ENCODE assay signal across 20 mouse cellular contexts in genomic region chr3:138967627-138968026, GRCm38 (mm10).
"Had no signal": no experiment of that assay in that cellular context is flagged by ENCODE, and none has a peak within 500 bp of the region (broad histone marks: within the 10 kb centered on the region; RNA-seq: fewer than 3 reads in every experiment).

No protein-coding gene starts in this region.

- ATAC-seq: hindbrain, postnatal 0 days; inflammation-experienced regulatory T-cells, adult 6 months; intestine, embryonic 16.5 days; liver, embryonic 12.5 days had no signal

- DNase-seq: kidney, postnatal 10 days; kidney, postnatal 36 days; layer of hippocampus, postnatal 36 days; liver; lung, adult 18-20 months; lung, postnatal 10 days; lung, postnatal 36 days; midbrain, embryonic 14.5 days; thymus, postnatal 25 days had no signal

- H3K9ac ChIP-seq: limb, embryonic 13.5 days; liver, embryonic 12.5 days; liver, embryonic 15.5 days; lung, embryonic 15.5 days had no signal

- H3K9me3 ChIP-seq: limb, embryonic 10.5 days; limb, embryonic 13.5 days; liver, embryonic 12.5 days; liver, embryonic 15.5 days; lung, embryonic 15.5 days; megakaryocyte, embryonic 14.5 days; midbrain, embryonic 10.5 days had no signal

- H3K4me1 ChIP-seq: limb, embryonic 10.5 days; limb, embryonic 13.5 days; lung, embryonic 15.5 days; megakaryocyte, embryonic 14.5 days; midbrain, embryonic 10.5 days had no signal

- H3K4me3 ChIP-seq: limb, embryonic 10.5 days; limb, embryonic 13.5 days; liver, embryonic 12.5 days; liver, embryonic 15.5 days; lung, embryonic 15.5 days; megakaryocyte, embryonic 14.5 days; midbrain, embryonic 10.5 days had no signal

- H3K27ac ChIP-seq: hindbrain, postnatal 0 days; limb, embryonic 10.5 days; limb, embryonic 13.5 days; liver, embryonic 12.5 days; liver, embryonic 15.5 days; lung, embryonic 15.5 days; midbrain, embryonic 10.5 days; stomach, postnatal 0 days had no signal

- H3K4me2 ChIP-seq: limb, embryonic 13.5 days; liver, embryonic 12.5 days; liver, embryonic 15.5 days; lung, embryonic 15.5 days had no signal

- H3K27me3 ChIP-seq: limb, embryonic 13.5 days; liver, embryonic 12.5 days; liver, embryonic 15.5 days; lung, embryonic 15.5 days; megakaryocyte, embryonic 14.5 days had no signal
